Mouse (Mus musculus) MEL (cell line): ENCODE data around the gene Pgls. TPM values are rescaled to one million over a fixed set of nuclear protein-coding genes. Genes with fewer than 3 reads are reported as not detected.

Source experiments
- DNase-seq: peaks from one replicate; pipeline ENCODE4 v3.0.0; 2011; ENCODE audit warnings: low read depth, low spot score
- H3K27ac ChIP-seq: 2 replicates; pipeline ENCODE4 v1.5.1; 2012; ENCODE audit warnings: low read depth, mild to moderate bottlenecking, control low read depth, low read length, moderate library complexity; ENCODE audit not compliant: control insufficient read depth
- H3K27me3 ChIP-seq, 2 experiments: fragments of 150-350 bp in 1 of 2; sonication (generic) in 1 of 2; 2 replicates each; pipeline ENCODE4 v1.6.1; 2012; ENCODE audit warnings: low read length in 2 of 2, mild to moderate bottlenecking in 2 of 2, improper control_type of control experiment in 1 of 2, moderate library complexity in 1 of 2; ENCODE audit not compliant: insufficient read depth in 2 of 2, control insufficient read depth in 1 of 2
- H3K36me3 ChIP-seq, 2 experiments: 2 replicates each; pipeline ENCODE4 v1.6.1; 2012 to 2014; ENCODE audit warnings: low read length in 2 of 2, improper control_type of control experiment in 1 of 2, inconsistent platforms in 1 of 2, mild to moderate bottlenecking in 1 of 2; ENCODE audit not compliant: insufficient read depth in 2 of 2, control insufficient read depth in 1 of 2
- H3K4me1 ChIP-seq, 2 experiments: fragments of 150-350 bp in 1 of 2; sonication (generic) in 1 of 2; 2 replicates each; pipeline ENCODE4 v1.6.1; 2012; ENCODE audit warnings: low read length in 2 of 2, improper control_type of control experiment in 1 of 2, mild to moderate bottlenecking in 1 of 2; ENCODE audit not compliant: insufficient read depth in 2 of 2, control insufficient read depth in 1 of 2
- H3K4me3 ChIP-seq, 2 experiments: fragments of 150-350 bp in 1 of 2; sonication (generic) in 1 of 2; 2 replicates each; pipeline ENCODE4 v1.5.1; 2012; ENCODE audit warnings: low read depth in 2 of 2, low read length in 2 of 2, mild to moderate bottlenecking in 2 of 2, moderate library complexity in 2 of 2, control low read depth in 1 of 2, improper control_type of control experiment in 1 of 2; ENCODE audit not compliant: control insufficient read depth in 1 of 2, insufficient read depth in 1 of 2
- H3K79me2 ChIP-seq: 2 replicates; pipeline ENCODE4 v1.6.1; 2012; ENCODE audit warnings: mild to moderate bottlenecking, low read length, moderate library complexity; ENCODE audit not compliant: control insufficient read depth, poor library complexity, insufficient read depth
- H3K9ac ChIP-seq: 2 replicates; pipeline ENCODE4 v1.6.1; 2012; ENCODE audit warnings: low read depth, mild to moderate bottlenecking, control low read depth, low read length, moderate library complexity; ENCODE audit not compliant: control insufficient read depth, poor library complexity, severe bottlenecking
- H3K9me3 ChIP-seq: fragments of 150-350 bp; sonication (generic); replicated peaks from 2 replicates; pipeline ENCODE4 v1.6.1; 2012; ENCODE audit warnings: mild to moderate bottlenecking, low read length, improper control_type of control experiment, moderate library complexity; ENCODE audit not compliant: insufficient read depth
- CHD1 ChIP-seq: IDR thresholded peaks from 2 replicates; pipeline ENCODE4 v1.6.1; 2012; ENCODE audit warnings: low read depth, mild to moderate bottlenecking, inconsistent platforms, low read length, improper control_type of control experiment
- CTCF ChIP-seq, 3 experiments: IDR thresholded peaks in 2 of 3; conservative IDR thresholded peaks in 1 of 3; 2 replicates each; pipeline ENCODE4 v1.5.1; 2011 to 2012; ENCODE audit warnings: low read length in 3 of 3, low read depth in 2 of 3, mild to moderate bottlenecking in 2 of 3, improper control_type of control experiment in 1 of 3, inconsistent platforms in 1 of 3, mixed read lengths in 1 of 3, moderate library complexity in 1 of 3; ENCODE audit not compliant: control insufficient read depth in 1 of 3, insufficient read depth in 1 of 3, poor library complexity in 1 of 3, severe bottlenecking in 1 of 3
- ELF1 ChIP-seq: IDR thresholded peaks from 2 replicates; pipeline ENCODE4 v1.6.1; 2014; ENCODE audit warnings: low read depth, mild to moderate bottlenecking, inconsistent platforms, low read length, improper control_type of control experiment, moderate library complexity
- EP300 ChIP-seq, 2 experiments: IDR thresholded peaks; 2 replicates each; pipeline ENCODE4 v1.6.1; 2011; ENCODE audit warnings: improper control_type of control experiment in 2 of 2, low read length in 2 of 2, low read depth in 1 of 2, mild to moderate bottlenecking in 1 of 2
- GABPA ChIP-seq: IDR thresholded peaks from 2 replicates; pipeline ENCODE4 v1.6.1; 2012; ENCODE audit warnings: low read depth, mild to moderate bottlenecking, inconsistent platforms, low read length, improper control_type of control experiment, moderate library complexity
- HCFC1 ChIP-seq: IDR thresholded peaks from 2 replicates; pipeline ENCODE4 v1.6.1; 2012; ENCODE audit warnings: low read depth, mild to moderate bottlenecking, inconsistent platforms, low read length, improper control_type of control experiment, moderate library complexity
- JUND ChIP-seq: IDR thresholded peaks from 2 replicates; pipeline ENCODE4 v1.6.1; 2011; ENCODE audit warnings: low read depth, mild to moderate bottlenecking, improper control_type of control experiment, low read length
- KAT2A ChIP-seq: conservative IDR thresholded peaks from 2 replicates; pipeline ENCODE4 v1.6.1; 2012; ENCODE audit warnings: low read depth, low read length, improper control_type of control experiment, inconsistent platforms
- MAFK ChIP-seq: IDR thresholded peaks from 2 replicates; pipeline ENCODE4 v1.6.1; 2011; ENCODE audit warnings: low read depth, mild to moderate bottlenecking, low read length, improper control_type of control experiment, borderline replicate concordance
- MAX ChIP-seq: IDR thresholded peaks from 2 replicates; pipeline ENCODE4 v1.6.1; 2011; ENCODE audit warnings: low read length, improper control_type of control experiment
- MAZ ChIP-seq: IDR thresholded peaks from 2 replicates; pipeline ENCODE4 v1.6.1; 2012; ENCODE audit warnings: low read depth, mild to moderate bottlenecking, inconsistent platforms, low read length, improper control_type of control experiment
- MEF2A ChIP-seq: IDR thresholded peaks from 2 replicates; pipeline ENCODE4 v1.6.1; 2014; ENCODE audit warnings: low read depth, mild to moderate bottlenecking, inconsistent platforms, low read length, improper control_type of control experiment; ENCODE audit not compliant: poor library complexity, insufficient replicate concordance, severe bottlenecking; ENCODE audit errors: extremely low read depth
- MXI1 ChIP-seq: IDR thresholded peaks from 2 replicates; pipeline ENCODE4 v1.6.1; 2011; ENCODE audit warnings: mild to moderate bottlenecking, low read depth, low read length, improper control_type of control experiment
- NELFE ChIP-seq: IDR thresholded peaks from 2 replicates; pipeline ENCODE4 v1.6.1; 2011; ENCODE audit warnings: low read depth, low read length, improper control_type of control experiment
- POLR2A ChIP-seq, 2 experiments: IDR thresholded peaks; 2 replicates each; pipeline ENCODE4 v1.6.1; 2011 to 2012; ENCODE audit warnings: low read length in 2 of 2, mild to moderate bottlenecking in 2 of 2, control low read depth in 1 of 2, improper control_type of control experiment in 1 of 2, low read depth in 1 of 2, moderate library complexity in 1 of 2; ENCODE audit not compliant: control insufficient read depth in 1 of 2, insufficient read depth in 1 of 2, poor library complexity in 1 of 2
- POLR2AphosphoS2 ChIP-seq: IDR thresholded peaks from 2 replicates; pipeline ENCODE4 v1.6.1; 2011; ENCODE audit warnings: low read length, improper control_type of control experiment
- POLR2AphosphoS5 ChIP-seq: IDR thresholded peaks from 2 replicates; pipeline ENCODE4 v1.6.1; 2012; ENCODE audit warnings: low read depth, borderline replicate concordance, mild to moderate bottlenecking, inconsistent platforms, low read length, moderate library complexity, mixed read lengths
- RAD21 ChIP-seq: IDR thresholded peaks from 2 replicates; pipeline ENCODE4 v1.6.1; 2011; ENCODE audit warnings: mild to moderate bottlenecking, low read depth, low read length, improper control_type of control experiment
- RCOR1 ChIP-seq: IDR thresholded peaks from 2 replicates; pipeline ENCODE4 v1.6.1; 2012; ENCODE audit warnings: low read depth, mild to moderate bottlenecking, inconsistent platforms, low read length, improper control_type of control experiment
- SIN3A ChIP-seq: IDR thresholded peaks from 2 replicates; pipeline ENCODE4 v1.6.1; 2012; ENCODE audit warnings: low read length, improper control_type of control experiment, inconsistent platforms
- SMC3 ChIP-seq: IDR thresholded peaks from 2 replicates; pipeline ENCODE4 v1.6.1; 2011; ENCODE audit warnings: low read depth, low read length, improper control_type of control experiment
- TAL1 ChIP-seq: IDR thresholded peaks from 2 replicates; pipeline ENCODE4 v1.6.1; 2012; ENCODE audit warnings: mild to moderate bottlenecking, inconsistent platforms, low read length, moderate library complexity, mixed read lengths
- TCF12 ChIP-seq: IDR thresholded peaks from 2 replicates; pipeline ENCODE4 v1.6.1; 2014; ENCODE audit warnings: low read depth, mild to moderate bottlenecking, inconsistent platforms, low read length, improper control_type of control experiment, moderate library complexity
- USF1 ChIP-seq: IDR thresholded peaks from 2 replicates; pipeline ENCODE4 v1.6.1; 2014; ENCODE audit warnings: low read depth, mild to moderate bottlenecking, inconsistent platforms, low read length, improper control_type of control experiment, moderate library complexity
- USF2 ChIP-seq, 2 experiments: IDR thresholded peaks; 2 replicates each; pipeline ENCODE4 v1.6.1; 2011 to 2012; ENCODE audit warnings: improper control_type of control experiment in 2 of 2, low read length in 2 of 2, borderline replicate concordance in 1 of 2, inconsistent platforms in 1 of 2, low read depth in 1 of 2, mild to moderate bottlenecking in 1 of 2; ENCODE audit not compliant: insufficient read depth in 1 of 2
- ZC3H11A ChIP-seq: IDR thresholded peaks from 2 replicates; pipeline ENCODE4 v1.6.1; 2012; ENCODE audit warnings: low read depth, mild to moderate bottlenecking, inconsistent platforms, low read length, improper control_type of control experiment
- ZKSCAN1 ChIP-seq: IDR thresholded peaks from 2 replicates; pipeline ENCODE4 v1.6.1; 2012; ENCODE audit warnings: low read depth, mild to moderate bottlenecking, inconsistent platforms, low read length, improper control_type of control experiment, moderate library complexity
- ZNF384 ChIP-seq: IDR thresholded peaks from 2 replicates; pipeline ENCODE4 v1.6.1; 2012; ENCODE audit warnings: low read depth, mild to moderate bottlenecking, inconsistent platforms, low read length, improper control_type of control experiment
- polyA plus RNA-seq, 2 experiments: library from polyadenylated mRNA; stranded (reverse) in 1 of 2; unstranded in 1 of 2; fragments of >175 nt in 1 of 2; fragments of >200 nt in 1 of 2; gene quantifications; 2 replicates each; pipeline versions ENCODE4 v1.2.1 to v1.2.4; 2012; ENCODE audit warnings: low replicate concordance in 2 of 2, low read depth in 1 of 2; ENCODE audit not compliant: insufficient read length in 2 of 2, insufficient read depth in 1 of 2, missing spikeins in 1 of 2
- total RNA-seq: library from RNA; depleted of rRNA; stranded (reverse); fragments of 300-350 nt; gene quantifications from 2 replicates; pipeline ENCODE4 v1.2.3, GENCODE M21; 2012

The Pgls gene
- total and polyA plus RNA-seq, 3 experiments: 225 to 257 TPM; not detected in 1

GRCm38 (mm10) chr8:71561401-71561800, 30.6 kb upstream of the Pgls start (continued):
- TF ChIP-seq SIN3A: no peak

DNA sequence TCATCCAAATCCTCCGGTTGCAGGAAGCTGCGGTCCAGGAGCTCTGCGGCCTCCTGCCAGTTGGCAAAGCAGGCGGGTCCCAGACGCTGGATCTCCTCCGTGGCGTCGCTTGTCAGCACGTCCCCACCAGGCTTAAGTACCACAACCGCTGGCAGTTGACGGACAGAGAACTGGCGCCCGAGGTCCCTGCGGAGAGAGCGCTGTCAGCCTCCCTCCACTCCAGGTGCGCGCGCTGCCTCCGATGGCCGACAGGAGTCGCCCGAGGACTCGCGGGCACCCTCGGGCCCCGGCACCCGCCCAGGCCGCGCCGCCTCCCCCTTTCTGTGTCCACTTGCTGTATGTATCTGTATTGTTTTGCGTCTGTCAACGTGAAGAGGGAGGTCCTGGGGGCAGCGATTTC, 29.2 kb upstream of the Pgls start:
- Histone ChIP-seq H3K9ac (no peak overlapping the region), H3K4me1 (peaks cover 4 to 11% of the 10 kb centered on the region in 2 experiments; a peak in 3 of 4 replicates), H3K4me3 (no peak overlapping the region), H3K27me3 (no peaks in the 10 kb centered on the region), H3K27ac (no peak overlapping the region), H3K36me3 (peaks cover 0 to 7% of the 10 kb centered on the region in 2 experiments; a peak in 2 of 4 replicates), H3K9me3 (no peaks in the 10 kb centered on the region), H3K79me2 (no peaks in the 10 kb centered on the region)
- TF ChIP-seq EP300 (IDR thresholded peaks at IDR 0.05; ENCODE audit: low read depth in 1 of 2, low read length in 2 of 2) (no peak), TCF12 (no peak), ELF1 (no peak), MAFK (no peak), NELFE (no peak), POLR2A (IDR thresholded peaks at IDR 0.05; ENCODE audit: control insufficient read depth in 1 of 2, insufficient read depth in 1 of 2, low read depth in 1 of 2, low read length in 2 of 2, poor library complexity in 1 of 2) (no peak), POLR2AphosphoS5 (no peak), ZC3H11A (no peak), POLR2AphosphoS2 (no peak), SIN3A (no peak), MAX (no peak), CTCF (IDR thresholded peaks at IDR 0.05 in 2 of 3, conservative IDR thresholded peaks at IDR 0.05 in 1 of 3; ENCODE audit: control insufficient read depth in 1 of 3, insufficient read depth in 1 of 3, low read depth in 2 of 3, low read length in 3 of 3, poor library complexity in 1 of 3, severe bottlenecking in 1 of 3) (no peak), HCFC1 (no peak), MAZ (no peak), CHD1 (no peak), RCOR1 (no peak), MXI1 (no peak), TAL1 (no peak)
- no peak for DNase-seq

GRCm38 (mm10) chr8:71563992-71564391, 28.0 kb upstream of the Pgls start:
- H3K27ac ChIP-seq: no peak overlapping the region
- no peak overlapping the region for H3K4me3 ChIP-seq
- no peaks in the 10 kb centered on the region for H3K9me3 ChIP-seq
- H3K79me2 ChIP-seq: no peaks in the 10 kb centered on the region
- peaks cover 4 to 7% of the 10 kb centered on the region in 2 experiments; a peak in 3 of 4 replicates for H3K4me1 ChIP-seq
- H3K36me3 ChIP-seq: peaks cover 0 to 4% of the 10 kb centered on the region in 2 experiments; a peak in 2 of 4 replicates
- no peak overlapping the region for H3K9ac ChIP-seq
- TF ChIP-seq USF2 (IDR thresholded peaks at IDR 0.05; ENCODE audit: borderline replicate concordance in 1 of 2, insufficient read depth in 1 of 2, low read depth in 1 of 2, low read length in 2 of 2) (no peak), GABPA (no peak), SMC3 (no peak), KAT2A (no peak), RAD21 (peak; percentile 8; the same call in 1 of the 2 replicates), CTCF (IDR thresholded peaks at IDR 0.05 in 2 of 3, conservative IDR thresholded peaks at IDR 0.05 in 1 of 3; ENCODE audit: control insufficient read depth in 1 of 3, insufficient read depth in 1 of 3, low read depth in 2 of 3, low read length in 3 of 3, poor library complexity in 1 of 3, severe bottlenecking in 1 of 3) (peak; percentile 19 to 48 (median 27); a peak in 4 of 6 replicates), ZKSCAN1 (no peak), USF1 (no peak), HCFC1 (no peak), TAL1 (no peak), POLR2AphosphoS5 (no peak), JUND (no peak), MXI1 (no peak), ZNF384 (no peak), RCOR1 (no peak), MEF2A (no peak)
- TF ChIP-seq, all 39 proteins: peak for 2
- H3K27me3 ChIP-seq: no peaks in the 10 kb centered on the region
- DNase-seq: no peak
